ENCODE assay signal across 8 mouse cellular contexts in genomic region chr1:75211141-75211708, GRCm38 (mm10). TPM values are rescaled to one million over a fixed set of nuclear protein-coding genes. Genes with fewer than 3 reads are reported as not detected.
DNase-seq lines count a peak whose midpoint lies in the region; ATAC-seq and TF ChIP-seq lines count a peak whose summit lies in the region.

No protein-coding gene starts in this region.

- no peaks in the 10 kb centered on the region for H3K9me3 ChIP-seq in lung, embryonic 16.5 days (ENCODE audit: control insufficient read depth, low read length)
- no peaks in the 10 kb centered on the region for H3K9me3 ChIP-seq in kidney, postnatal 0 days (replicated peaks; ENCODE audit: low read length)
- H3K9me3 ChIP-seq in neural tube, embryonic 15.5 days (replicated peaks): no peaks in the 10 kb centered on the region

- H3K4me3 ChIP-seq in lung, embryonic 16.5 days (ENCODE audit: low read length): peak overlapping the region; percentile 80
- H3K4me3 ChIP-seq in embryonic fibroblast, embryonic 13.5 days (ENCODE audit: insufficient read depth, low read length): peak overlapping the region; percentile 64
- H3K4me3 ChIP-seq in kidney, postnatal 0 days (replicated peaks; ENCODE audit: low read depth, low read length): peak overlapping the region; percentile 71
- peak overlapping the region; percentile 84 for H3K4me3 ChIP-seq in neural tube, embryonic 15.5 days (replicated peaks)

- TF ChIP-seq POLR2A in embryonic fibroblast, embryonic 13.5 days (IDR thresholded peaks at IDR 0.05; ENCODE audit: low read depth, low read length): no peak

- ATAC-seq in lung, embryonic 16.5 days (ENCODE audit: low read depth): peak; percentile 2; the same call in 1 of the 2 replicates
- no peak for ATAC-seq in kidney, postnatal 0 days (replicated peaks; ENCODE audit: low FRiP score, low read depth)
- peak; percentile 25; the same call in 1 of the 2 replicates for ATAC-seq in neural tube, embryonic 15.5 days (ENCODE audit: low FRiP score)
- no peak for ATAC-seq in megakaryocyte progenitor cell, adult 5-6 weeks (replicated peaks; ENCODE audit: poor library complexity)

- WGBS in lung, embryonic 16.5 days: 9% methylated on average over 17 of the region's 17 CpGs
- WGBS in kidney, postnatal 0 days: 12% methylated on average over 17 of the region's 17 CpGs
- 13% methylated on average over 17 of the region's 17 CpGs for WGBS in neural tube, embryonic 15.5 days

- H3K9ac ChIP-seq in lung, embryonic 16.5 days (ENCODE audit: low read length): peak overlapping the region; percentile 94
- peak overlapping the region; percentile 87 for H3K9ac ChIP-seq in kidney, postnatal 0 days (ENCODE audit: low read depth, low read length)
- peak overlapping the region; percentile 86 for H3K9ac ChIP-seq in neural tube, embryonic 15.5 days (replicated peaks)

- no peak for DNase-seq in lung, adult 18-20 months
- DNase-seq in kidney, postnatal 0 days (ENCODE audit: low spot score): no peak
- no peak for DNase-seq in ovary, postnatal 36 days (ENCODE audit: low spot score)
- DNase-seq in urinary bladder, adult 18-20 months (ENCODE audit: low spot score in 2 of 2): no peak

- peaks cover 13% of the 10 kb centered on the region for H3K36me3 ChIP-seq in lung, embryonic 16.5 days (ENCODE audit: control insufficient read depth, insufficient read depth, low read length)
- peaks cover 28% of the 10 kb centered on the region for H3K36me3 ChIP-seq in kidney, postnatal 0 days (ENCODE audit: insufficient read depth, low read length)
- peaks cover 28% of the 10 kb centered on the region for H3K36me3 ChIP-seq in neural tube, embryonic 15.5 days

- TF ChIP-seq CTCF in embryonic fibroblast, embryonic 13.5 days (IDR thresholded peaks at IDR 0.05; ENCODE audit: borderline replicate concordance, insufficient read depth, low read length): no peak
- TF ChIP-seq CTCF in kidney, postnatal 0 days (IDR thresholded peaks at IDR 0.05; ENCODE audit: low read depth): no peak

- H3K27ac ChIP-seq in lung, embryonic 16.5 days (ENCODE audit: low read length): 0 out of 2 replicates have a peak overlapping the region, but pooled peaks have one; percentile 25
- no peak overlapping the region for H3K27ac ChIP-seq in embryonic fibroblast, embryonic 13.5 days (ENCODE audit: insufficient read depth, low read length)
- H3K27ac ChIP-seq in kidney, postnatal 0 days: peak overlapping the region; percentile 65; the same call in 1 of the 2 replicates
- peak overlapping the region; percentile 33; the same call in 1 of the 2 replicates for H3K27ac ChIP-seq in neural tube, embryonic 15.5 days (replicated peaks)

- H3K4me2 ChIP-seq in lung, embryonic 16.5 days (ENCODE audit: low read depth, low read length): peak overlapping the region; percentile 73
- H3K4me2 ChIP-seq in kidney, postnatal 0 days (ENCODE audit: low read length): peak overlapping the region; percentile 92
- H3K4me2 ChIP-seq in neural tube, embryonic 15.5 days: peak overlapping the region; percentile 93

- H3K27me3 ChIP-seq in lung, embryonic 16.5 days (ENCODE audit: control insufficient read depth, insufficient read depth, low read depth, low read length): no peaks in the 10 kb centered on the region
- H3K27me3 ChIP-seq in kidney, postnatal 0 days (ENCODE audit: insufficient read depth, low read length): no peaks in the 10 kb centered on the region
- H3K27me3 ChIP-seq in neural tube, embryonic 15.5 days (replicated peaks): peaks cover 11% of the 10 kb centered on the region

- H3K4me1 ChIP-seq in lung, embryonic 16.5 days (replicated peaks; ENCODE audit: control insufficient read depth, insufficient read depth, low read length): peaks cover 26% of the 10 kb centered on the region
- H3K4me1 ChIP-seq in embryonic fibroblast, embryonic 13.5 days (ENCODE audit: control insufficient read depth, insufficient read depth, low read length): 0 out of 2 replicates have a peak, but pooled peaks cover 3% of the 10 kb centered on the region
- H3K4me1 ChIP-seq in kidney, postnatal 0 days (replicated peaks; ENCODE audit: insufficient read depth, low read length): peaks cover 15% of the 10 kb centered on the region
- H3K4me1 ChIP-seq in neural tube, embryonic 15.5 days: peaks cover 49% of the 10 kb centered on the region

RNA-seq across cellular contexts. Expression of gene Stk16, which starts 0.6 kb away (rescaled TPM):
- 122 and 127 TPM in 2 replicates for polyA plus RNA-seq in lung, embryonic 16.5 days (2015; fragmentation: Nextera tagmentation; extraction: Ambion mirVana)
- polyA plus RNA-seq in embryonic fibroblast, embryonic 13.5 days (2011; ENCODE audit: insufficient read length, low read depth, missing spikeins): 57.3 and 59.4 TPM in 2 replicates
- 114 and 122 TPM in 2 replicates for polyA plus RNA-seq in kidney, postnatal 0 days (2015; fragmentation: Nextera tagmentation; extraction: Ambion mirVana)
- 158 and 159 TPM in 2 replicates for polyA plus RNA-seq in neural tube, embryonic 15.5 days (2015; fragmentation: Nextera tagmentation; extraction: Ambion mirVana)
- total RNA-seq in megakaryocyte progenitor cell, adult 5-6 weeks (2015): 208 and 214 TPM in 2 replicates
- total RNA-seq in megakaryocyte progenitor cell, adult 5-6 weeks (2017): 135 and 187 TPM in 2 replicates

RNA-seq across cellular contexts. Expression of gene Glb1l, which starts 0.6 kb away (rescaled TPM):
- polyA plus RNA-seq in lung, embryonic 16.5 days (2015; fragmentation: Nextera tagmentation; extraction: Ambion mirVana): 19.6 and 21.6 TPM in 2 replicates
- 25.1 and 34.3 TPM in 2 replicates for polyA plus RNA-seq in embryonic fibroblast, embryonic 13.5 days (2011; ENCODE audit: insufficient read length, low read depth, missing spikeins)
- polyA plus RNA-seq in kidney, postnatal 0 days (2015; fragmentation: Nextera tagmentation; extraction: Ambion mirVana): 47.4 and 47.6 TPM in 2 replicates
- 16.2 and 17.5 TPM in 2 replicates for polyA plus RNA-seq in neural tube, embryonic 15.5 days (2015; fragmentation: Nextera tagmentation; extraction: Ambion mirVana)
- total RNA-seq in megakaryocyte progenitor cell, adult 5-6 weeks (2015): 24.2 and 31.9 TPM in 2 replicates
- total RNA-seq in megakaryocyte progenitor cell, adult 5-6 weeks (2017): 12.3 and 13.7 TPM in 2 replicates

RNA-seq across cellular contexts. Expression of gene Tuba4a, which starts 8.4 kb away (rescaled TPM):
- 51.5 and 58.8 TPM in 2 replicates for polyA plus RNA-seq in lung, embryonic 16.5 days (2015; fragmentation: Nextera tagmentation; extraction: Ambion mirVana)
- polyA plus RNA-seq in embryonic fibroblast, embryonic 13.5 days (2011; ENCODE audit: insufficient read length, low read depth, missing spikeins): 27.8 and 46.8 TPM in 2 replicates
- polyA plus RNA-seq in kidney, postnatal 0 days (2015; fragmentation: Nextera tagmentation; extraction: Ambion mirVana): 171 and 200 TPM in 2 replicates
- polyA plus RNA-seq in neural tube, embryonic 15.5 days (2015; fragmentation: Nextera tagmentation; extraction: Ambion mirVana): 44.6 and 81.9 TPM in 2 replicates
- total RNA-seq in megakaryocyte progenitor cell, adult 5-6 weeks (2015): 777 and 847 TPM in 2 replicates
- 369 and 385 TPM in 2 replicates for total RNA-seq in megakaryocyte progenitor cell, adult 5-6 weeks (2017)

RNA-seq across cellular contexts. Expression of gene Atg9a, which starts 19.2 kb away (rescaled TPM):
- 26.4 and 29.1 TPM in 2 replicates for polyA plus RNA-seq in lung, embryonic 16.5 days (2015; fragmentation: Nextera tagmentation; extraction: Ambion mirVana)
- polyA plus RNA-seq in embryonic fibroblast, embryonic 13.5 days (2011; ENCODE audit: insufficient read length, low read depth, missing spikeins): 31.1 and 32.6 TPM in 2 replicates
- polyA plus RNA-seq in kidney, postnatal 0 days (2015; fragmentation: Nextera tagmentation; extraction: Ambion mirVana): 25.8 and 27.3 TPM in 2 replicates
- 59.2 and 63.6 TPM in 2 replicates for polyA plus RNA-seq in neural tube, embryonic 15.5 days (2015; fragmentation: Nextera tagmentation; extraction: Ambion mirVana)
- 14.5 and 18.2 TPM in 2 replicates for total RNA-seq in megakaryocyte progenitor cell, adult 5-6 weeks (2015)
- total RNA-seq in megakaryocyte progenitor cell, adult 5-6 weeks (2017): 7.2 and 9.5 TPM in 2 replicates

RNA-seq across cellular contexts. Expression of gene Ankzf1, which starts 19.3 kb away (rescaled TPM):
- polyA plus RNA-seq in lung, embryonic 16.5 days (2015; fragmentation: Nextera tagmentation; extraction: Ambion mirVana): 23.4 and 24.6 TPM in 2 replicates
- polyA plus RNA-seq in embryonic fibroblast, embryonic 13.5 days (2011; ENCODE audit: insufficient read length, low read depth, missing spikeins): 10.1 and 15.6 TPM in 2 replicates
- 19.7 TPM in 2 replicates for polyA plus RNA-seq in kidney, postnatal 0 days (2015; fragmentation: Nextera tagmentation; extraction: Ambion mirVana)
- polyA plus RNA-seq in neural tube, embryonic 15.5 days (2015; fragmentation: Nextera tagmentation; extraction: Ambion mirVana): 24.9 and 25.1 TPM in 2 replicates
- 7.7 and 7.8 TPM in 2 replicates for total RNA-seq in megakaryocyte progenitor cell, adult 5-6 weeks (2015)
- 21.7 and 27.0 TPM in 2 replicates for total RNA-seq in megakaryocyte progenitor cell, adult 5-6 weeks (2017)

Comparison
In these comparisons a context has a peak if more than half of its experiments do, and no peak if none do; other contexts are left out.
1. ATAC-seq: peak in lung, embryonic 16.5 days (single experiment) and neural tube, embryonic 15.5 days (single experiment); none in kidney, postnatal 0 days (single experiment) and megakaryocyte progenitor cell, adult 5-6 weeks (single experiment).
2. Peak in every context shown above with its lines, with median percentiles within 50 percentile points of each other: H3K4me2 ChIP-seq, H3K4me3 ChIP-seq and H3K9ac ChIP-seq.